Mouse (Mus musculus): ENCODE measurements around the gene Cckbr.

Gene Cckbr

DNA sequence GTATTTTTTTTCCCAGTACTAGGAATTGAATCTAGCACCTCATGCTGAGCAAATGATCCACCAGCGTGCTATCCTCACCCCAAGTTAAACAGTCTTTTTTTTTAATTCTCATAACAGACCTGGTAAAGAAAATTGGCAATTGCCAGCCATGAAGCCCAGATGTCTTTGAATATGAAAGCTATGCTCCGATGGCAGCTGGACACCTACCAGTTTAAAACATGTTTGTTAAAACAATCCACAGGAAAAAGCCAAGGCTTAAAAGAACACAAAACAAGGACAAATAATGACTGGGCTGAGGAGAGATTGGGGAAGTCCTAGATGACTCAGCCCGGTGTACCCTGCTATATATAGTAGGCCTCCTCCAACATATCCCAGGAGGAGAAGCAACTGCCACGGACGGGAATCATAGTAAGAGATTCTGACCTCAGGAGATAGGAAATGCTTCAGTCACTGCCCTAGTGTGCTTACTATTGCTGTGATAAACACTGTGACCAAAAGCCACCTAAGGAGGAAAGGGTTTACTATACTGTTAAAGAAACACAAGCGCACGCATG, 49.9 kb downstream of the Cckbr start:
- no peaks in the 10 kb centered on the region for H3K36me3 ChIP-seq (ENCODE audit: control insufficient read depth, insufficient read depth, low read length, poor library complexity, severe bottlenecking)
- no peaks in the 10 kb centered on the region for H3K27me3 ChIP-seq (ENCODE audit: control insufficient read depth, insufficient read depth, low read length, poor library complexity, severe bottlenecking)
- DNase-seq (ENCODE audit: low read depth, low spot score): no peak

- H3K27me3 ChIP-seq (ENCODE audit: control insufficient read depth, insufficient read depth, low read length, poor library complexity, severe bottlenecking): no peaks in the 10 kb centered on the region
- no peaks in the 10 kb centered on the region for H3K36me3 ChIP-seq (ENCODE audit: control insufficient read depth, insufficient read depth, low read length, poor library complexity, severe bottlenecking)
- no peak for DNase-seq (ENCODE audit: low read depth, low spot score)
Observed at GRCm38 (mm10) chr7:105476683-105477432, 51.3 kb downstream of the Cckbr start.

GRCm38 (mm10) chr7:105477433-105477700, 51.8 kb downstream of the Cckbr start:
- DNase-seq (ENCODE audit: low read depth, low spot score): no peak
- no peaks in the 10 kb centered on the region for H3K27me3 ChIP-seq (ENCODE audit: control insufficient read depth, insufficient read depth, low read length, poor library complexity, severe bottlenecking)

GRCm38 (mm10) chr7:105477841-105478240, 52.3 kb downstream of the Cckbr start:
- no peaks in the 10 kb centered on the region for H3K36me3 ChIP-seq (ENCODE audit: control insufficient read depth, insufficient read depth, low read length, poor library complexity, severe bottlenecking)
- H3K27me3 ChIP-seq (ENCODE audit: control insufficient read depth, insufficient read depth, low read length, poor library complexity, severe bottlenecking): no peaks in the 10 kb centered on the region
- DNase-seq (ENCODE audit: low read depth, low spot score): peak; percentile 11

More at GRCm38 (mm10) chr7:105477433-105477700, 51.8 kb downstream of the Cckbr start:
- H3K36me3 ChIP-seq (ENCODE audit: control insufficient read depth, insufficient read depth, low read length, poor library complexity, severe bottlenecking): no peaks in the 10 kb centered on the region

GRCm38 (mm10) chr7:105478344-105478743, 52.8 kb downstream of the Cckbr start:
- Histone ChIP-seq H3K36me3 (ENCODE audit: control insufficient read depth, insufficient read depth, low read length, poor library complexity, severe bottlenecking) (no peaks in the 10 kb centered on the region), H3K27me3 (ENCODE audit: control insufficient read depth, insufficient read depth, low read length, poor library complexity, severe bottlenecking) (no peaks in the 10 kb centered on the region)
- no peak for DNase-seq (ENCODE audit: low read depth, low spot score)

GRCm38 (mm10) chr7:105479232-105479631, 53.7 kb downstream of the Cckbr start:
- Histone ChIP-seq H3K27me3 (ENCODE audit: control insufficient read depth, insufficient read depth, low read length, poor library complexity, severe bottlenecking) (no peaks in the 10 kb centered on the region), H3K36me3 (ENCODE audit: control insufficient read depth, insufficient read depth, low read length, poor library complexity, severe bottlenecking) (no peaks in the 10 kb centered on the region)
- no peak for DNase-seq (ENCODE audit: low read depth, low spot score)

- no peaks in the 10 kb centered on the region for H3K27me3 ChIP-seq (ENCODE audit: control insufficient read depth, insufficient read depth, low read length, poor library complexity, severe bottlenecking)
- no peaks in the 10 kb centered on the region for H3K36me3 ChIP-seq (ENCODE audit: control insufficient read depth, insufficient read depth, low read length, poor library complexity, severe bottlenecking)
- DNase-seq (ENCODE audit: low read depth, low spot score): no peak
Observed at GRCm38 (mm10) chr7:105480081-105480480, 54.5 kb downstream of the Cckbr start.

- no peaks in the 10 kb centered on the region for H3K36me3 ChIP-seq (ENCODE audit: control insufficient read depth, insufficient read depth, low read length, poor library complexity, severe bottlenecking)
- DNase-seq (ENCODE audit: low read depth, low spot score): no peak
- no peaks in the 10 kb centered on the region for H3K27me3 ChIP-seq (ENCODE audit: control insufficient read depth, insufficient read depth, low read length, poor library complexity, severe bottlenecking)
Observed at GRCm38 (mm10) chr7:105480561-105481504, 55.3 kb downstream of the Cckbr start.

DNA sequence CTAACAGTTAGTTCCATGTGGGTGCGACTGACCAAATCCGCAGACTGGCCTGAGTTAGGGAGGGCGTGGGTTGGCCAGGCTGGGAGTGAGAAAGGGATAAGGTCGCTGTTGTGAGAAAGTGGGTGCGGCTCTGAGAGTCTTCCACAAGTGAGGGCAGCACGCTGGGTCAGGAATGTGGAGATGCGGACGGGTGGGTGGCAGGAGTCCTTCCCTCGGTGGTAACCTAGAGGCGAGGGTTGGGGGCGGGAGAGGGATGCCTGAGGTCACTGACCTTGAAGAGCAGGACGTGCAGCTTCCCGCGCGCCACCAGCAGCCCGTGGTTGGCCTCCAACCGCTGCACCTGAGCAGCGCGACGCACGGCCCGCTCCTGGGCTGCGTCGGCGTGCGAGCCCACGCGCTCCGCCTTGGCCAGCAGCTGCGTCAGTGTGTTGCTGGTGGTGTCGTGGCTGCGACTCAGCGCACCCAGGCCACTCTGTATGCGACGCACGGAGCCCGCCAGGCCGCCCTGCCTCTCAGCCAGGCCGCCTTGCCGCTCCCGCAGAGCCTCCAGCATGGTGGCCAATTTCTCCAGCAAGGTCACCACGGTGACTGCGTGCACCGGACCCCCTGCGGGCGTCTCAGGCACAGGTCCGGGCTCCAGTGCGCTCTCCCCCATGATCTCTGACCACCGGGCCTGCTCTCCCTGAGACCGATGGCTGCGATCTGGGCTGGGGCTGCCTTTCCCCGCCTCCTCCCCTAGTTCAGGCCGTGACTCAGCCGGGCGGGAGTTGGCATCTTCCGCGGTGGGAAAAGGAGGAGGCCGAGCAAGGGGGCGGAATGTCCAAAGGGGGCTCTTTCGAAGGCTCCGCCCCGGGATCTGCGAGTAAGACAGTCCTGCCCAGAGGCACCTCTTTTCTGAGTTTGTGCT, 56.2 kb downstream of the Cckbr start, which contains the start of gene Cavin3:
Gene Cavin3 (minus strand): TSS at position 796 of the 907 bp plus-strand sequence.
- no peaks in the 10 kb centered on the region for H3K27me3 ChIP-seq (ENCODE audit: control insufficient read depth, insufficient read depth, low read length, poor library complexity, severe bottlenecking)
- H3K36me3 ChIP-seq (ENCODE audit: control insufficient read depth, insufficient read depth, low read length, poor library complexity, severe bottlenecking): no peaks in the 10 kb centered on the region
- DNase-seq (ENCODE audit: low read depth, low spot score): no peak

DNA sequence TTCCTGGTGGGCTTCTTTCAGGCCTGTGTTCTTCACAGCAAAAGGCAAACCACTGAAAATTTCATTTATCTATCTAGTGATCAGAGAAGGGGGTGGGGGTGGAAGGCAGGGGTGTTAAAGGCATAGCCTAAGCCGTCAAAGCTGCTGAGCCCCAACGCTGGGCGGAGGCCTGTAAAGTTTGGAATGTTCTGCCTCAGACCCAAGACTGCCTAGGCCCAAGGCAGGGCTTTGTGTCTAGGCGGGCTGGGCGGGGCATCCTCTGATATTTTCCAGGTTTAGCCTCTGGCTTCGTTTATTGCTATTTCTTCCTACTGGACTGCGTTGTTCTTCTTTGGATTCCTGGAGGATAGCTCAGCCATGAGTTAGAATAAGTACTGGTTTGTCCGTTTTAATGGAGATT, 56.9 kb downstream of the Cckbr start:
- H3K27me3 ChIP-seq (ENCODE audit: control insufficient read depth, insufficient read depth, low read length, poor library complexity, severe bottlenecking): no peaks in the 10 kb centered on the region
- H3K36me3 ChIP-seq (ENCODE audit: control insufficient read depth, insufficient read depth, low read length, poor library complexity, severe bottlenecking): no peaks in the 10 kb centered on the region
- no peak for DNase-seq (ENCODE audit: low read depth, low spot score)

DNA sequence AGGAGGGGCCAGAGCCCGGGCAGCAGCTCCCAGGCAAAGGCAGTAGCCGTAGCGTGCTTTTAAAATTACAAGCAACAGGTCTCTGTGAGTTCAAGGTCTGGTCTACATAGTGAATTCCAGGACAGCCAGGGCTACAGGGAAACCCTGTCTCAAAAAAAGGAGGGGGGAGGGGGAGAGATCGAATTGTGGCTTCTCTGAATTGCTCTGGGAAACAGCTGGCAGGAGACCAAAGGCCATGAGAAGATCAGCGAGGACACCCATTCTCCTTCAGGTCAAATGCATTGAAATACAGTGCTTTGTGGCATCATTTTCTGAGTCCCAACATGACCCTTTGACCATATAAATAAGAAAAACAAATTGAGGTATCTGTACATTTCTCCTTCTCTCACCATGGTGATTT, 59.5 kb downstream of the Cckbr start:
- no peaks in the 10 kb centered on the region for H3K27me3 ChIP-seq (ENCODE audit: control insufficient read depth, insufficient read depth, low read length, poor library complexity, severe bottlenecking)
- no peak for DNase-seq (ENCODE audit: low read depth, low spot score)
- no peaks in the 10 kb centered on the region for H3K36me3 ChIP-seq (ENCODE audit: control insufficient read depth, insufficient read depth, low read length, poor library complexity, severe bottlenecking)

DNA sequence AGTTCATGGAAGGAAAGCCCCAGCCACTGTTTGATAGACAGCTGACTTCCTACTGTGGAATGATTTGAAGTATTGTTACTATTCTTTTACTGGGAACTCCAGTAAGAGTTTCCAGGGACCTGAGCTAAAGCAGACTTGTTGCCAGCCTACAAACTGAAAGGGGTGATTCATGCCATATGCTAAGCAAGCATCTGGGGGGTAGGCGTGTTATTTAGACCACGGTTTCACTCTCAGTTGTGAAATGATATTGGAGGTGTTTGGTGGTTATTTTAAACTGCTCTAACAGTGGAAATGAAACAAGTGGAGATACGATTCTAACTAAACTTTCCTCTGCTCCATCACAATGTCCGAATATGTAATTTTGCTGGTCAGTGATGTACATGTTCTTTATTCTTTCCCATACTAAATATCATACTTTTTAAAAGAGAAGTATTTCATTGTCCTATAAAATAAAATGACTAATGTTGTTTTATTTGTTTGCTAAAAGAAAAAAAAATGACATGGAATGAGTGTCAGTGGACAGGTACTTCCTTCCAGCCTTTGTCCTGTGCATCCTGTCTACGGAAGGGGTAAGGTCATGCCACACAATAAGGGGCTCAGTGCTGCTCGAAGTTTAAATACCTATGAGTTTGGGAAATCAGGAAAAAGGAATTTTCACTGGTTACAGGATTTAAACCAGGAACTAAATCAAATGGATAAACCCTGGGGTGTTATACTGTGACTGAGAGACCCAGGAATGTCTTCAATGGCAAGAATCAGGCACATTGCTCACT, 61.8 kb downstream of the Cckbr start:
- H3K27me3 ChIP-seq (ENCODE audit: control insufficient read depth, insufficient read depth, low read length, poor library complexity, severe bottlenecking): no peaks in the 10 kb centered on the region
- no peak for DNase-seq (ENCODE audit: low read depth, low spot score)
- H3K36me3 ChIP-seq (ENCODE audit: control insufficient read depth, insufficient read depth, low read length, poor library complexity, severe bottlenecking): no peaks in the 10 kb centered on the region

- no peaks in the 10 kb centered on the region for H3K27me3 ChIP-seq (ENCODE audit: control insufficient read depth, insufficient read depth, low read length, poor library complexity, severe bottlenecking)
- no peaks in the 10 kb centered on the region for H3K36me3 ChIP-seq (ENCODE audit: control insufficient read depth, insufficient read depth, low read length, poor library complexity, severe bottlenecking)
- no peak for DNase-seq (ENCODE audit: low read depth, low spot score)
Observed at GRCm38 (mm10) chr7:105497881-105498280, 72.3 kb downstream of the Cckbr start.
